Mouse (Mus musculus) hindbrain, embryonic 16.5 days (tissue): Measurements from ENCODE around the gene Coq8b. TPM values are rescaled to one million over a fixed set of nuclear protein-coding genes. Genes with fewer than 3 reads are reported as not detected.

Experiments
- ATAC-seq: fragments of 200-750 bp; cut with Nextera tagmentation; 2 replicates; pipeline ENCODE4 v1.8.0; 2017; ENCODE audit warnings: moderate TSS enrichment, moderate library complexity
- H3K27ac ChIP-seq: fragments of 300-500 bp; sonication (generic); 2 replicates; pipeline ENCODE4 v1.5.1; 2014; ENCODE audit warnings: low read depth, mild to moderate bottlenecking, control low read depth, low read length, moderate library complexity
- H3K27me3 ChIP-seq: fragments of 300-500 bp; sonication (generic); replicated peaks from 2 replicates; pipeline ENCODE4 v1.6.1; 2014; ENCODE audit warnings: low read length; ENCODE audit not compliant: control insufficient read depth, insufficient read depth
- H3K36me3 ChIP-seq: fragments of 300-500 bp; sonication (generic); 2 replicates; pipeline ENCODE4 v1.6.1; 2014; ENCODE audit warnings: mild to moderate bottlenecking, low read length, moderate library complexity, mixed read lengths; ENCODE audit not compliant: control insufficient read depth, insufficient read depth
- H3K4me1 ChIP-seq: fragments of 300-500 bp; sonication (generic); 2 replicates; pipeline ENCODE4 v1.6.1; 2014; ENCODE audit warnings: low read depth, low read length; ENCODE audit not compliant: control insufficient read depth, insufficient read depth
- H3K4me2 ChIP-seq: fragments of 300-500 bp; sonication (generic); 2 replicates; pipeline ENCODE4 v1.6.1; 2014; ENCODE audit warnings: mild to moderate bottlenecking, low read length, control low read depth, moderate library complexity
- H3K4me3 ChIP-seq: fragments of 300-500 bp; sonication (generic); 2 replicates; pipeline ENCODE4 v1.5.1; 2014; ENCODE audit warnings: mild to moderate bottlenecking, low read length, control low read depth, moderate library complexity
- H3K9ac ChIP-seq: fragments of 300-500 bp; sonication (generic); 2 replicates; pipeline ENCODE4 v1.6.1; 2014; ENCODE audit warnings: low read depth, mild to moderate bottlenecking, control low read depth, low read length, moderate library complexity
- H3K9me3 ChIP-seq: fragments of 300-500 bp; sonication (generic); 2 replicates; pipeline ENCODE4 v1.6.1; 2014; ENCODE audit warnings: mild to moderate bottlenecking, low read length, moderate library complexity; ENCODE audit not compliant: control insufficient read depth
- WGBS: fragments of 180-500 bp; shearing (Covaris S2); extraction: QIAGEN DNeasy Blood & Tissue Kit; methylation state at CpG from one replicate; pipeline ENCODE4 v1.1.7; 2014; 5-methylcytosine and 5-hydroxymethylcytosine counted together
- polyA plus RNA-seq: library from polyadenylated mRNA; unstranded; fragments of >200 nt; fragmentation: Nextera tagmentation; extraction: Ambion mirVana; gene quantifications from 2 replicates; pipeline ENCODE4 v1.2.1, GENCODE M21; 2015

Coq8b gene
- polyA plus RNA-seq, result 21.8 and 23.9 TPM in 2 replicates

- Histone ChIP-seq H3K9ac (peak within 1 kb of the TSS; percentile 76), H3K4me2 (peak within 1 kb of the TSS; percentile 92), H3K27me3 (no peaks in the 10 kb centered on the region), H3K36me3 (0 out of 2 replicates have a peak, but pooled peaks cover 3% of the 10 kb centered on the region), H3K9me3 (no peaks in the 10 kb centered on the region), H3K4me3 (peak within 1 kb of the TSS; percentile 74), H3K4me1 (peaks cover 12% of the 10 kb centered on the region), H3K27ac (peak within 1 kb of the TSS; percentile 83)
- ATAC-seq, result peak; percentile 94
- WGBS, result under 1% methylated on average over 25 of the region's 25 CpGs
Measured at GRCm38 (mm10) chr7:27232781-27233281, at the start of gene Coq8b. TSS of gene Coq8b (plus strand) at chr7:27233023.

DNA sequence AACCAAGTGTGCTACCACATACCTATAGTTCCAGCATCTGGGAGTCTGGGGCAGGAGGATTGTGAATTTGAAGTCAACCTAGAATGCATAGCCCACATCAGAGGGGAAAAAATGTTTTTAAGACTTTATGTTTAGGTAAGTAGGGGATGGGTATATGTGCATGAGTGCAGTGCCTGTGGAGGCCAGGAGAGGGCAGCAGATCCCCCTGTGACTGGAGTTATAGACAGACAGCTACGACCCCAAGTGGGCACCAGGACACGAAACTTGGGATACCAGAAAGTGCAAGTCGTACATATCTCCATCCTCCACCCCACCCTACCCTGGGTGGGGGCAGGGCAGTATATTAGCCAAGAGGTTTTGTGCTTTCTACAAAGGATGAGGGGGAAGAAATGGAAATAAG, 47.9 kb upstream of the Coq8b start:
- ATAC-seq, result no peak
- WGBS, result 59% methylated on average over 3 of the region's 3 CpGs
- H3K4me2 ChIP-seq, result no peak overlapping the region
- no peak overlapping the region for H3K9ac ChIP-seq
- no peaks in the 10 kb centered on the region for H3K27me3 ChIP-seq
- no peak overlapping the region for H3K27ac ChIP-seq
- H3K36me3 ChIP-seq, result peaks cover 47% of the 10 kb centered on the region
- no peaks in the 10 kb centered on the region for H3K4me1 ChIP-seq
- H3K9me3 ChIP-seq, result no peaks in the 10 kb centered on the region
- H3K4me3 ChIP-seq, result no peak overlapping the region

- no peaks in the 10 kb centered on the region for H3K4me1 ChIP-seq
Measured at GRCm38 (mm10) chr7:27185986-27186385, 46.8 kb upstream of the Coq8b start.

GRCm38 (mm10) chr7:27189271-27189931, 43.4 kb upstream of the Coq8b start:
- Histone ChIP-seq H3K4me2 (no peak overlapping the region), H3K4me3 (no peak overlapping the region), H3K27ac (no peak overlapping the region), H3K4me1 (peaks cover 10% of the 10 kb centered on the region), H3K9ac (no peak overlapping the region), H3K36me3 (peaks cover 75% of the 10 kb centered on the region), H3K27me3 (no peaks in the 10 kb centered on the region), H3K9me3 (no peaks in the 10 kb centered on the region)
- WGBS, result 81% methylated on average over 10 of the region's 10 CpGs
- no peak for ATAC-seq

More at GRCm38 (mm10) chr7:27185986-27186385, 46.8 kb upstream of the Coq8b start:
- Histone ChIP-seq H3K27ac (no peak overlapping the region), H3K27me3 (no peaks in the 10 kb centered on the region), H3K4me2 (no peak overlapping the region), H3K4me3 (no peak overlapping the region), H3K36me3 (peaks cover 57% of the 10 kb centered on the region), H3K9ac (no peak overlapping the region), H3K9me3 (no peaks in the 10 kb centered on the region)
- 93% methylated on average over 5 of the region's 5 CpGs for WGBS
- no peak for ATAC-seq

DNA sequence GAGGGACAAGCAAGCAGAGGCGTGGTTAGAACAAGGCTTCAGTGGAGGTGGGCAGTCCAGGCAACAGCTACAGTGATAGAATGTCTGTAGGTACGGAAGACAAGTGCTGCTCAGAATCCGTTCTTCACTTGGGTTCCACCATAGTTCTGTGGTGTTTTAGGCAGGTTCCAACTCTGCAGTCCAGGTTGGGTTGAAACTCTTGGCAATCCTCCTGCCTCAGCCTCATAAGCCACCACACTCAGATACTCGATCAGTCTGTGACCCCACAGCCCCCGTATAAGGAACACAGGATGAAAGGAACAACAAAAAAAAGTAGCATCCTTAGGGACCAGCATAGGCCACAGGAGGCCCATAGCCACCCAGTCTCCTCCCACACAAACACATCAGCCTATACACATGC, 40.4 kb upstream of the Coq8b start:
- Histone ChIP-seq H3K4me2 (no peak overlapping the region), H3K27me3 (no peaks in the 10 kb centered on the region), H3K9ac (no peak overlapping the region), H3K27ac (no peak overlapping the region), H3K4me1 (peaks cover 20% of the 10 kb centered on the region), H3K9me3 (no peaks in the 10 kb centered on the region), H3K36me3 (peaks cover 52% of the 10 kb centered on the region), H3K4me3 (no peak overlapping the region)
- 98% methylated on average over 5 of the region's 5 CpGs for WGBS
- no peak for ATAC-seq

DNA sequence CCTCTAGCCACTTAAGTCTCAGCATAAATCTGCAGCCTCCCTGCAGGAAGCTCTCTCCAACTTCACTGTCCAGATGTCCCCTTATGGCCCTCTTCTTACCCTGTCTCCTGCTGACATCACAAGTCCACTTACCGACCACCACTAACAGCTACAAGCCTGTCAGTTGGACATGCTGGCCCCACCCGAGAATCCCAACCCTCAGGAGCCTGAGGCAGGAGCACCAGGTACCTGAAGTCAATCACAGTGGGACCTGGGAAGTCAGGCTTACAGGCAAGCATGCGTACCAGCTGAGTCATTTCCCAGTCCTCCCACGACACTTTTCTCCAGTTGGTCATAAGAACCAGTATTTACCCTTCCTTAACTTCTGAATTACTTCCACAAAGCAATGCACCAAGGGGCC, 39.1 kb upstream of the Coq8b start:
- H3K4me3 ChIP-seq, result no peak overlapping the region
- H3K27me3 ChIP-seq, result no peaks in the 10 kb centered on the region
- no peak overlapping the region for H3K4me2 ChIP-seq
- H3K27ac ChIP-seq, result no peak overlapping the region
- peaks cover 20% of the 10 kb centered on the region for H3K4me1 ChIP-seq
- no peaks in the 10 kb centered on the region for H3K9me3 ChIP-seq
- H3K9ac ChIP-seq, result no peak overlapping the region
- ATAC-seq, result no peak
- whole genome bisulfite sequencing, result 90% methylated on average over 4 of the region's 4 CpGs
- H3K36me3 ChIP-seq, result peaks cover 43% of the 10 kb centered on the region

DNA sequence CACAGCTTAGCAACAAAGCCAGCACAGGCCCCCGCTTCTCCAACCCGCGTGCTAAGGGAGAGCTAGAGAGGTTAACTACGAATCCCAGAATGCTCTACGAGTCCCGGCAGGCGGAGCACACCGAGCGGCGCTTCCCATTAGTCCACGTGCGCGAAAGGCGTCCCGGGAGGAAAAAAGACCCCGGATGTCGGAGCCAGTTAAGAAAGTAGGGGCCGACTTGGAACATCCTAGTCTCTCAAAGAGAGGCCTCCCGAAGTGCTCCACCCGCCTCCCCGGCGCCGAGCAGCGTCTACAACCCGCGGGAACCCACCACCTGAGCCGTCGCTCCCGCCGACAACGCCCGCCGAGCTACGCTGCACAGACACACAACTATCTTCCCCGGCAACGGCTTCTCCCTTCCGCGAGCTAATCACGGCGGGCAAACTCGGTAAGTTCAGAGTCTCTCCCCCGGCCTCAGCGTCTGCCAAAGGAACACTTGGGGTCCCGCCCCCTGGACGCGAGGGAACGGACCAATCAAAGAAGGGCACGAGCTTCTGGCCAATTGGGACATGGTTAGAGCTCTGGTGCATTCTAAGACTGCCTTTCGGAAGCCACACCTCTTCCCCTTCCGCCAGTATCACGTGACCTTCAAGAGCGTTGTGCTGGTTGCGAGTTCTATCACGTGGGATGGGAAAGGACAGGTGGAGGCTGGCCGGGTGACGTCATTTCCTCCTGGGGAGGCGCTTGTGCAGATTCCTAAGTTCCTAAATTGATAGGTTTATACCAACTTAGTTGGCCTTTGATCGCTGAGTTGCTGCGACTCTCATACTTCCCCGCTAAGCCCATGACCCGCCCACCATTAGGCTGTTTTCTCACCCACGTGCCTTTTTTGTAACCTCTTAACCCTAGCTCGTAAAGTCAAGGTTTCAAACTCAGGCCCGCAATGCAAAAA, 36.9 kb upstream of the Coq8b start, which contains the start of the genes BC024978 and Snrpa:
Gene BC024978, plus strand, starts transcription at position 101 of the 931 bp plus-strand sequence.
Gene Snrpa, minus strand, starts transcription at position 591 of the 931 bp plus-strand sequence.
- Histone ChIP-seq H3K27me3 (no peaks in the 10 kb centered on the region), H3K27ac (peak within 1 kb of the TSS; percentile 98), H3K4me3 (peak within 1 kb of the TSS; percentile 83), H3K36me3 (peaks cover 21% of the 10 kb centered on the region), H3K9ac (peak within 1 kb of the TSS; percentile 88), H3K9me3 (no peaks in the 10 kb centered on the region), H3K4me2 (peak within 1 kb of the TSS; percentile 94), H3K4me1 (peaks cover 20% of the 10 kb centered on the region)
- under 1% methylated on average over 64 of the region's 64 CpGs for WGBS
- peak; percentile 98 for ATAC-seq

DNA sequence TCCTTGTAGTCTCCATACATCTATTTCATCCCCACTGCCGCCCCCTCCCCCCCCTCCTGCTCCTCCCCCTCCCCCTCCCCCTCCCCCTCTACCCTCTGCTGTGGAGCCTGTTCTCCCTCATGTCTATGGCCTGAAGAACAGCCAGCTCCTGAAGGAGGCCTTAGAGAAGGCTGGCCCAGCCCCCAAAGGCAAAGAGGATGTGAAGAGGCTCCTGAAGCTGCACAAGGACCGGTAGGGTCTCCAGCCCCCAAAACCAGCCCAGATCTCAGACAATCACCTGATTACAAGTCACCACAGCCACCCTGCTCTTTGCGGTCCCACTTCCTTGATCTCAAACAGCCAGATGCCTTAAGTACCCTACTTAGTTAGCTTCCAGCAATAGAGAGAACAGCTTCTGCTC, 35.7 kb upstream of the Coq8b start:
- Histone ChIP-seq H3K36me3 (peaks cover 9% of the 10 kb centered on the region), H3K4me2 (no peak overlapping the region), H3K9me3 (no peaks in the 10 kb centered on the region), H3K27me3 (no peaks in the 10 kb centered on the region), H3K4me3 (no peak overlapping the region), H3K9ac (no peak overlapping the region), H3K4me1 (peaks cover 20% of the 10 kb centered on the region), H3K27ac (no peak overlapping the region)
- 95% methylated on average over 3 of the region's 3 CpGs for whole genome bisulfite sequencing
- ATAC-seq, result no peak

- H3K27ac ChIP-seq, result no peak overlapping the region
- H3K27me3 ChIP-seq, result no peaks in the 10 kb centered on the region
- 94% methylated on average over 8 of the region's 8 CpGs for WGBS
- H3K9ac ChIP-seq, result no peak overlapping the region
- peaks cover 20% of the 10 kb centered on the region for H3K4me1 ChIP-seq
- no peak overlapping the region for H3K4me2 ChIP-seq
- no peak for ATAC-seq
- no peaks in the 10 kb centered on the region for H3K9me3 ChIP-seq
- no peak overlapping the region for H3K4me3 ChIP-seq
- peaks cover 7% of the 10 kb centered on the region; the same call in 1 of the 2 replicates for H3K36me3 ChIP-seq
Measured at GRCm38 (mm10) chr7:27197634-27198033, 35.2 kb upstream of the Coq8b start.
